Mouse (Mus musculus) regulatory T cell (primary cell): ENCODE results near the gene Kif13a.

Experiments
- in situ Hi-C: fragments of 300-600 bp; cut with MboI, MseI; formaldehyde crosslinking; loops from one replicate; pipeline ENCODE4 v1.15.1; 2025; ENCODE audit warnings: high pct_unique_total_duplicates

The Kif13a gene

GRCm38 (mm10) chr13:46735219-46735807 lies 194.4 kb downstream of the Kif13a start:
- in situ Hi-C loops, result loop anchor here (25.0 kb wide), 1 partner anchor 1777 kb away; the partner anchor contains the start of genes A830005F24Rik and Zfp169

- in situ Hi-C loops, result loop anchor here (25.0 kb wide), 1 partner anchor 1782 kb away; the partner anchor contains the start of genes A830005F24Rik and Zfp169
Measured at GRCm38 (mm10) chr13:46729998-46730397, 199.7 kb downstream of the Kif13a start.

- in situ Hi-C loops, result loop anchor here (25.0 kb wide), 1 partner anchor 1784 kb away; the partner anchor contains the start of genes A830005F24Rik and Zfp169
Measured at GRCm38 (mm10) chr13:46728411-46728810, 201.3 kb downstream of the Kif13a start.

- in situ Hi-C loops, result loop anchor here (25.0 kb wide), 1 partner anchor 1784 kb away; the partner anchor contains the start of genes A830005F24Rik and Zfp169
Measured at GRCm38 (mm10) chr13:46727837-46728268, 201.8 kb downstream of the Kif13a start, which contains the start of gene Nup153. Gene Nup153 (minus strand): TSS chr13:46727940.

GRCm38 (mm10) chr13:46727038-46727836 lies 202.4 kb downstream of the Kif13a start:
- in situ Hi-C loops, result loop anchor here (25.0 kb wide), 1 partner anchor 1785 kb away; the partner anchor contains the start of genes A830005F24Rik and Zfp169

GRCm38 (mm10) chr13:46726288-46727037 lies 203.2 kb downstream of the Kif13a start:
- in situ Hi-C loops, result loop anchor here (25.0 kb wide), 1 partner anchor 1786 kb away; the partner anchor contains the start of genes A830005F24Rik and Zfp169

GRCm38 (mm10) chr13:46725227-46725626 lies 204.4 kb downstream of the Kif13a start:
- in situ Hi-C loops, result loop anchor here (25.0 kb wide), 1 partner anchor 1787 kb away; the partner anchor contains the start of genes A830005F24Rik and Zfp169

- in situ Hi-C loops, result no loop called here
Measured at GRCm38 (mm10) chr13:46724371-46724770, 205.3 kb downstream of the Kif13a start.

GRCm38 (mm10) chr13:46721009-46721408 lies 208.7 kb downstream of the Kif13a start:
- in situ Hi-C loops, result no loop called here

- in situ Hi-C loops, result loop anchor here (5.0 kb wide), 1 partner anchor 37 kb away; no protein-coding TSS in a partner anchor
Measured at GRCm38 (mm10) chr13:46718893-46719400, 210.7 kb downstream of the Kif13a start.

- in situ Hi-C loops, result loop anchor here (5.0 kb wide), 1 partner anchor 34 kb away; no protein-coding TSS in a partner anchor
Measured at GRCm38 (mm10) chr13:46715976-46716639, 213.6 kb downstream of the Kif13a start.

GRCm38 (mm10) chr13:46713486-46713885 lies 216.2 kb downstream of the Kif13a start:
- in situ Hi-C loops, result no loop called here

- in situ Hi-C loops, result no loop called here
Measured at GRCm38 (mm10) chr13:46703138-46703537, 226.5 kb downstream of the Kif13a start.

- in situ Hi-C loops, result no loop called here
Measured at GRCm38 (mm10) chr13:46701486-46701885, 228.2 kb downstream of the Kif13a start.

- in situ Hi-C loops, result loop anchor here (25.0 kb wide), 1 partner anchor 388 kb away; no protein-coding TSS in a partner anchor
Measured at GRCm38 (mm10) chr13:46699372-46699771, 230.3 kb downstream of the Kif13a start.
